Mouse (Mus musculus) CD4-positive naive resting alpha-beta T cell, adult 76 days (primary cell): ENCODE measurements around the gene Tjp1. TPM values are rescaled to one million over a fixed set of nuclear protein-coding genes. Genes with fewer than 3 reads are reported as not detected.

Source experiments
- total RNA-seq: library from RNA; stranded (reverse); gene quantifications from one replicate; pipeline ENCODE4 v1.2.4, GENCODE M21; 2023

The Tjp1 gene
- 0.18 TPM for total RNA-seq

GRCm38 (mm10) chr7:65527071-65528007 is at the start of gene Tjp1:
Gene Tjp1 (minus strand): TSS chr7:65527781.

Other genes with a start within 250 kb of the Tjp1 start
- gene Tarsl2, start 117.1 kb upstream of the Tjp1 start, total RNA-seq = 11.6 TPM
- gene Tm2d3, start 163.4 kb upstream of the Tjp1 start, total RNA-seq = 23.0 TPM